Mouse (Mus musculus) testis, adult 2 months (tissue): ENCODE measurements around the gene Cx3cr1.

Experiments used
- CTCF ChIP-seq: fragments of 200-500 bp; IDR thresholded peaks from 2 replicates; pipeline ENCODE4 v1.5.1; 2012; ENCODE audit warnings: low read depth, mild to moderate bottlenecking, inconsistent platforms, low read length, moderate library complexity; ENCODE audit not compliant: control insufficient read depth, insufficient read depth, insufficient replicate concordance
- POLR2A ChIP-seq: fragments of 200-500 bp; IDR thresholded peaks from 2 replicates; pipeline ENCODE4 v1.6.1; 2012; ENCODE audit warnings: low read depth, mild to moderate bottlenecking, inconsistent platforms, low read length, moderate library complexity; ENCODE audit not compliant: control insufficient read depth

- TF ChIP-seq CTCF (no peak), POLR2A (no peak)
These were observed 35.3 kb downstream of the Cx3cr1 start for GRCm38 (mm10) chr9:120034375-120034774.
